Mouse (Mus musculus): Measurements from ENCODE around the gene 2900026A02Rik.

Gene 2900026A02Rik

GRCm38 (mm10) chr5:113092406-113092805 is 128.6 kb downstream of the 2900026A02Rik start:
- DNase-seq (ENCODE audit: low read depth): no peak

- DNase-seq (ENCODE audit: low read depth): no peak
These were observed 129.9 kb downstream of the 2900026A02Rik start for GRCm38 (mm10) chr5:113091162-113091561.

GRCm38 (mm10) chr5:113090750-113091149 is 130.3 kb downstream of the 2900026A02Rik start:
- DNase-seq (ENCODE audit: low read depth): no peak

- DNase-seq (ENCODE audit: low read depth): no peak
These were observed 130.9 kb downstream of the 2900026A02Rik start for GRCm38 (mm10) chr5:113090077-113090690.

GRCm38 (mm10) chr5:113087465-113087864 is 133.6 kb downstream of the 2900026A02Rik start:
- DNase-seq (ENCODE audit: low read depth): no peak

- no peak for DNase-seq (ENCODE audit: low read depth)
These were observed 134.0 kb downstream of the 2900026A02Rik start for GRCm38 (mm10) chr5:113086990-113087389.

GRCm38 (mm10) chr5:113086439-113086838 is 134.6 kb downstream of the 2900026A02Rik start:
- DNase-seq (ENCODE audit: low read depth): no peak

- DNase-seq (ENCODE audit: low read depth): no peak
These were observed 135.1 kb downstream of the 2900026A02Rik start for GRCm38 (mm10) chr5:113085931-113086330.

GRCm38 (mm10) chr5:113084309-113084708 is 136.7 kb downstream of the 2900026A02Rik start:
- DNase-seq (ENCODE audit: low read depth): no peak

GRCm38 (mm10) chr5:113082356-113083168 is 138.5 kb downstream of the 2900026A02Rik start:
- no peak for DNase-seq (ENCODE audit: low read depth)

GRCm38 (mm10) chr5:113081439-113081838 is 139.6 kb downstream of the 2900026A02Rik start, which contains the start of gene Crybb3:
Gene Crybb3 (minus strand): TSS chr5:113081584.
- no peak for DNase-seq (ENCODE audit: low read depth)

- DNase-seq (ENCODE audit: low read depth): no peak
These were observed 140.0 kb downstream of the 2900026A02Rik start for GRCm38 (mm10) chr5:113081020-113081419.

- no peak for DNase-seq (ENCODE audit: low read depth)
These were observed 141.3 kb downstream of the 2900026A02Rik start for GRCm38 (mm10) chr5:113079783-113080182.

- DNase-seq (ENCODE audit: low read depth): no peak
These were observed 142.3 kb downstream of the 2900026A02Rik start for GRCm38 (mm10) chr5:113078686-113079085.

- no peak for DNase-seq (ENCODE audit: low read depth)
These were observed 151.0 kb downstream of the 2900026A02Rik start, which contains the start of gene Crybb2 for GRCm38 (mm10) chr5:113070017-113070416. Gene Crybb2 (minus strand): TSS chr5:113070117.

- DNase-seq (ENCODE audit: low read depth): peak; percentile 6
These were observed 166.7 kb downstream of the 2900026A02Rik start for GRCm38 (mm10) chr5:113054308-113054707.

- DNase-seq (ENCODE audit: low read depth): no peak
These were observed 170.4 kb downstream of the 2900026A02Rik start for GRCm38 (mm10) chr5:113050581-113051185.

- DNase-seq (ENCODE audit: low read depth): no peak
These were observed 171.2 kb downstream of the 2900026A02Rik start for GRCm38 (mm10) chr5:113049876-113050275.

GRCm38 (mm10) chr5:113045511-113046273 is 175.3 kb downstream of the 2900026A02Rik start:
- no peak for DNase-seq (ENCODE audit: low read depth)

- no peak for DNase-seq (ENCODE audit: low read depth)
These were observed 177.5 kb downstream of the 2900026A02Rik start for GRCm38 (mm10) chr5:113043531-113043930.

- no peak for DNase-seq (ENCODE audit: low read depth)
These were observed 179.4 kb downstream of the 2900026A02Rik start for GRCm38 (mm10) chr5:113041567-113042071.

- no peak for DNase-seq (ENCODE audit: low read depth)
These were observed 180.3 kb downstream of the 2900026A02Rik start for GRCm38 (mm10) chr5:113040776-113041175.

Measured in c-Kit-positive CD71-positive TER-119-negative erythroid progenitor cells, embryonic 14.5 days (primary cell).